Mouse (Mus musculus) heart, embryonic 10.5 days (tissue): ENCODE measurements around the gene Selp. TPM values are rescaled to one million over a fixed set of nuclear protein-coding genes. Genes with fewer than 3 reads are reported as not detected.

Source experiments
- DNase-seq: peaks from one replicate; pipeline ENCODE4 v3.0.0-alpha.2; 2017; ENCODE audit warnings: low spot score
- H3K27ac ChIP-seq: fragments of 300-500 bp; sonication (generic); 2 replicates; pipeline ENCODE4 v1.5.1; 2016; ENCODE audit warnings: mild to moderate bottlenecking
- H3K27me3 ChIP-seq: fragments of 300-500 bp; sonication (generic); 2 replicates; pipeline ENCODE4 v1.6.1; 2016; ENCODE audit warnings: mild to moderate bottlenecking; ENCODE audit not compliant: poor library complexity, insufficient read depth, severe bottlenecking
- H3K36me3 ChIP-seq: fragments of 300-500 bp; sonication (generic); 2 replicates; pipeline ENCODE4 v1.6.1; 2016; ENCODE audit warnings: mild to moderate bottlenecking, moderate library complexity
- H3K4me1 ChIP-seq: fragments of 300-500 bp; sonication (generic); 2 replicates; pipeline ENCODE4 v1.6.1; 2016; ENCODE audit warnings: mild to moderate bottlenecking
- H3K4me3 ChIP-seq: fragments of 300-500 bp; sonication (generic); 2 replicates; pipeline ENCODE4 v1.5.1; 2016; ENCODE audit warnings: mild to moderate bottlenecking, moderate library complexity
- H3K9me3 ChIP-seq: fragments of 300-500 bp; sonication (generic); 2 replicates; pipeline ENCODE4 v1.6.1; 2016; ENCODE audit warnings: mild to moderate bottlenecking, moderate library complexity
- WGBS: fragments of 180-500 bp; shearing (Covaris S2); methylation state at CpG from one replicate; pipeline ENCODE4 v1.1.7; 2016; 5-methylcytosine and 5-hydroxymethylcytosine counted together
- polyA plus RNA-seq: library from polyadenylated mRNA; unstranded; fragments of >200 nt; fragmentation: Nextera tagmentation; extraction: Ambion mirVana; gene quantifications from 2 replicates; pipeline ENCODE4 v1.2.1, GENCODE M21; 2016

Selp gene
- polyA plus RNA-seq, 1 experiment from 2014 or later = 0.13 TPM

DNA sequence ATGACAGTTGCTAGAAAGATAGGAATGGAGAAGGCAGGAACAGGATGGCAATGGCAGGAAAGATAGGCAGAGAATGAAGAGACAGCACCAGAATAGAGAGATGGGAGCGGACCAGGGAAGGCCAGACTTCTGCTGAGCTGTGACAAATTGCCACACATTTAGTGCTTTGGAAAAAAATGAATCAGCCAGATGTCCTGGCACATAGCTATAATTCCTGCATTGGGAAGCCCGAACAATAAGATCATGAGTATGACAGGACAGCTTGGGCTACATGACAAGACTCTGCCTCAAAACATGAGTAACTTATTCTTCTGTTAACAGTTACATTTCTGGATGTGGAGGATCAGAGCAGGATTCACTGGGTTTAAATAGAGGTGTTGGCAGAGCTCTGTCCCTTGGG lies 44.7 kb downstream of the Selp start:
- DNase-seq = no peak
- no peaks in the 10 kb centered on the region for H3K9me3 ChIP-seq
- WGBS = 84% methylated on average over 2 of the region's 2 CpGs
- no peaks in the 10 kb centered on the region for H3K36me3 ChIP-seq
- H3K4me3 ChIP-seq = no peak overlapping the region
- H3K4me1 ChIP-seq = no peaks in the 10 kb centered on the region
- H3K27me3 ChIP-seq = no peaks in the 10 kb centered on the region
- no peak overlapping the region for H3K27ac ChIP-seq

DNA sequence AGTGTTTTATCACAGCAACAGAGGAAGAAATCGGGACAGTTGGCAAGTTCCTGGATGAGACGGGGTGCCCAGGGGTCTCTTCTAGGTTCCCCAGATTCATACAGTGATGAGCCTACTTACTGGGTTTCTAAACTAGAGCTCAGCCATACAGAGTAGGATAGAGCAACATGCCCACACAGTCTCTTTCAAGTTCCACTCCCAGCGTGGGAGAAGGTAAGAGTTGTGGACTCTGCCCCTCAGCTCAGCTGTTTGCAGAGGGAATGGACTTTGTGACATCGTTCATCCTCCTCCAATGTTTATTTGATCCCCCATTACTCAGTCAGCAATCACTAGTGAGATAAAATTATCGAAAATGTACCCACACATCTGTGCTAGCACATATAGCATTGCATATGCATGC lies 47.7 kb downstream of the Selp start:
- no peak for DNase-seq
- WGBS = 75% methylated on average over 5 of the region's 5 CpGs
- no peaks in the 10 kb centered on the region for H3K27me3 ChIP-seq
- no peak overlapping the region for H3K27ac ChIP-seq
- H3K36me3 ChIP-seq = no peaks in the 10 kb centered on the region
- H3K4me3 ChIP-seq = no peak overlapping the region
- no peaks in the 10 kb centered on the region for H3K9me3 ChIP-seq
- no peaks in the 10 kb centered on the region for H3K4me1 ChIP-seq

DNA sequence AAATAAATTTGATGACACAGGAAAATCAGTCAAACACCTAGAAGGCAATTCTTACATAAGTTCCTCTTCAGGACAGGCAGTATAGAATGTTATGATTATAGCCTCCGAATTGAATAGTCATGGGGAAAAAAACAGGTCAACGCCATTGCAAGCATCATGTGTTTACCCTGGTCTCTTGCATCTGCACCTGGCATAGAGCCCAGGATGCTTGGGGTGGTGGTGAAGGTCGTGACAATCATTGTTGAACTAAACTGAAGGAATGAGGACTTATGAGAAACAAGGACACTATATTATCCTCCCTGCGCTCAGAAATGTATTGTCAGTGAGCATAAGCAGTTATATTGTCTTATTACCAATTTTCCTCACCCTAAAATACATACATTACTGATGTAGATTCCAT lies 53.8 kb downstream of the Selp start:
- Histone ChIP-seq H3K4me1 (no peaks in the 10 kb centered on the region), H3K4me3 (no peak overlapping the region), H3K27me3 (no peaks in the 10 kb centered on the region), H3K27ac (no peak overlapping the region), H3K36me3 (no peaks in the 10 kb centered on the region), H3K9me3 (no peaks in the 10 kb centered on the region)
- WGBS = 74% methylated on average over 4 of the region's 4 CpGs
- DNase-seq = no peak

DNA sequence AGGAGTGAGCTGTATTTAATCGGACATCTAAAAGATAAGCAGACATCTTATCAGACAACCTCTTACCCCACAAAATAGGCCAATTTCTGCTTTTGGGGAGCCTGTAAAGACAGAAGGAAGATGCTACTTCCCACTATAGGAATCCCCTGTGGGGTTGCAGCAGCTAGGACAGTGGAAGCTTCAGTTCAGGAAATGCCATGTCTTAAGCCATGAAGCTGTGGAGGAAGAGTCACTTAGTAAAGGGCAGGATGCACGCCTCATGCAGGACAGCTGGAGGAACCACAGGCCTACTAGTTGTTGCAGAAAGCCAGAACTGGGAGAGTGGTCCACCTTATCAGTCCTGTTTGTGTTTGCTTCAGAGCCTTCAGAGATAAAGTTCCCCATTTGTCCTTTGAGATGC lies 55.4 kb downstream of the Selp start:
- no peaks in the 10 kb centered on the region for H3K27me3 ChIP-seq
- H3K4me1 ChIP-seq = no peaks in the 10 kb centered on the region
- no peak overlapping the region for H3K4me3 ChIP-seq
- H3K36me3 ChIP-seq = no peaks in the 10 kb centered on the region
- WGBS = 37% methylated on average over 2 of the region's 2 CpGs
- no peak overlapping the region for H3K27ac ChIP-seq
- no peak for DNase-seq
- no peaks in the 10 kb centered on the region for H3K9me3 ChIP-seq

DNA sequence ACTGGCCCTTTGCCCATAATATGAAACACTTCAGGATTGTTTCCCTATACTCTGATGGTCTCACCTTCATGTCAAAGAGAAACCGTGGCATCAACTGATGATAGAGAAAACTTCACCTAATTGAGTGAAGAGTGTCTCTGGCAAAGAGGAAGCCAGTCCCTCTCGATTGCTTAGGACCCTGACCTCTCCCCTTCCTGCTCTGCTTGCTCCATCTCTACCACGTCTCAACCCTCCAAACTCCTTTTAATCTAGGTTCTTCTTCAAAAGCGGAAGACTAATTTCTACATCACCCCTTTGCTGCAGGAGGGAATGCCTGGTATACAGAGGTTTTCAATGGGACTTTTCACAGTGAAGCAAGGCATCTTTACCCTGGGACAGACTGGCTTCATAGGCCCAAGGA lies 58.1 kb downstream of the Selp start:
- no peaks in the 10 kb centered on the region for H3K4me1 ChIP-seq
- no peaks in the 10 kb centered on the region for H3K27me3 ChIP-seq
- no peak for DNase-seq
- no peak overlapping the region for H3K4me3 ChIP-seq
- H3K9me3 ChIP-seq = no peaks in the 10 kb centered on the region
- no peak overlapping the region for H3K27ac ChIP-seq
- 79% methylated on average over 4 of the region's 4 CpGs for WGBS
- no peaks in the 10 kb centered on the region for H3K36me3 ChIP-seq

DNA sequence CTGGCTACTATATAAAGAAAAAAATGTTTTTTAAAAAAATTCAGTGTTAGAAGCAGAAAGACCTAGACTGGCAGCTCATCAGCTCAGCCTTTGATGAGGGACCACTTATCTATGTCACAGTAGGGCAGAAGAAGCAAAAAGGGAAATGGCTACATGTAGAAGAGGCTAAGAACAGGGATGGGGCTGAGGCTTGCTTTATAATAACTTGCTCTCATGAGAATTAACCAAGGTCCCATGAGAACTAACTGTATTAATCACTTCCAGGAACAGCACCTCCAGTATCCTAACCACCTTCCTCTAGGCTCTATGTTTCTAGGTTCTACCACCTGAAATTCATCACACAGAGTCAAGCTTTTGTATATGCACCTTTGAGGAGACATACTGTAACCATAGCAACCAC lies 61.8 kb downstream of the Selp start:
- Histone ChIP-seq H3K9me3 (no peaks in the 10 kb centered on the region), H3K27me3 (no peaks in the 10 kb centered on the region), H3K4me1 (no peaks in the 10 kb centered on the region), H3K4me3 (no peak overlapping the region), H3K36me3 (no peaks in the 10 kb centered on the region), H3K27ac (no peak overlapping the region)
- DNase-seq = no peak

DNA sequence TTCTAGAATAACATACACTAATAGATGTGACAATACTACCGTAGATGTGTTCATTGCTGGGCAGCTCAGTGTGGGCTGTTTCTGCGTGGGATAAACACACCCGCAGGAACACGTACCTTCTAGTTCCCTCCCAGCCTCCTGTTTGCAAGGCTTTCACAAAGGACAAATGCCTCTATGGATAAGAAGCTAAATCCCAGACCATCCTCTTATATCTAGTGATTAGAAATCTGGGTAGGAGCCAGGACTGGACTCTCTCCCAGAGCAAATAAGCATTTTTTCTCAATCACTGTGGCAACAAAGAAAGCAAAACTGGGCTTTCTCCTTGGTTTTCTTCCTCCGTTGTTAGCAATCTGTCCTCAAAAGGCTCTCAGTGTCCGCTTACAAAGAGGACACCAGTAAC lies 63.4 kb downstream of the Selp start:
- Histone ChIP-seq H3K4me3 (no peak overlapping the region), H3K27me3 (no peaks in the 10 kb centered on the region), H3K4me1 (no peaks in the 10 kb centered on the region), H3K9me3 (no peaks in the 10 kb centered on the region), H3K36me3 (no peaks in the 10 kb centered on the region), H3K27ac (no peak overlapping the region)
- DNase-seq = no peak
- WGBS = 82% methylated on average over 6 of the region's 6 CpGs

DNA sequence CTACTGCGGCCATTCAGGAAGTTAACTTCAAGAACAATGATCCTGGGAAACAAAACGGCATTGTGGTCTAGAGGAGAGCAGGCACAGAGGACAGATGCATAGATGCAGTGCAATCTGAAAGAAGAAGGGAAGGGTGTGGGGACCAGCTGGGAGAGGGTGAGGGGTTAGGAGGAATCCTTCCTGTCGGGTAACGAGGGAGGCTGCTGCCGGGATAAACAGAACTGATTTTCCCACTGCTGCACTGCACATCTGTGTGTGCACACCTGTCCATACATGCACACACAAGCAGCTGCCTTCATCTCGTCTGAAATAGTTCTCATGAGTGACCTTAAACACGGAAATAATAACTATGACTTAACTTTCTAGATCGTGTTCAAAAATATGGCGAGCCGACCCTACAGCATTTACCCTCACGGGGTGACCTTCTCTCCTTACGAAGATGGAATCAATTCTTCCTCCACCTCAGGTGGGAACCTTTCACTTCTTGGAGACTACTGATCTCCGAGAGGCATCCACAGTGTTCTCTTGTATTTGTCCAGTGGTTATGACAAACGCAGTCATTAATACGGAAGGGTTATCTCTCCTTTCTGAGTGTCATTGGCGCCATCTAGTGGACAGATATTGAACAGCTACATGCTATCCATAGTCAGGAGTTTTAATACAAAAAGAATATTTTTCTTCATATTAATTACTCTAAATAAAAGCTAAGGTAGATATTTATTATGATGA lies 69.2 kb downstream of the Selp start:
- Histone ChIP-seq H3K27me3 (no peaks in the 10 kb centered on the region), H3K9me3 (no peaks in the 10 kb centered on the region), H3K36me3 (no peaks in the 10 kb centered on the region), H3K4me3 (peak overlapping the region; percentile 29; the same call in 1 of the 2 replicates), H3K27ac (no peak overlapping the region), H3K4me1 (no peaks in the 10 kb centered on the region)
- no peak for DNase-seq
- WGBS = 52% methylated on average over 16 of the region's 16 CpGs

DNA sequence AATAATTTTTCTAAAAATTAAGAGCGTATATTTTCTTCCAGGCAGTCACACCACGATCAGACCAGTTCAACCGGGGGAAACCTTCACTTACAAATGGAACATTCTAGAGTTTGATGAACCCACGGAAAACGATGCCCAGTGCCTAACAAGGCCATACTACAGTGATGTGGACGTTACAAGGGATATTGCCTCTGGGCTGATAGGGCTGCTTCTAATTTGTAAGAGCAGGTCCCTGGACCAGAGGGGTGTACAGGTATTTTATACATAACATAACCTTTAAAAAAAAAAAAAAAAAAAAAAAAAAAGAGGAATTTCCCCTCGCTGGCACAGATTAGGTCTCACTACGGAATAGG lies 69.8 kb downstream of the Selp start:
- no peak for DNase-seq

DNA sequence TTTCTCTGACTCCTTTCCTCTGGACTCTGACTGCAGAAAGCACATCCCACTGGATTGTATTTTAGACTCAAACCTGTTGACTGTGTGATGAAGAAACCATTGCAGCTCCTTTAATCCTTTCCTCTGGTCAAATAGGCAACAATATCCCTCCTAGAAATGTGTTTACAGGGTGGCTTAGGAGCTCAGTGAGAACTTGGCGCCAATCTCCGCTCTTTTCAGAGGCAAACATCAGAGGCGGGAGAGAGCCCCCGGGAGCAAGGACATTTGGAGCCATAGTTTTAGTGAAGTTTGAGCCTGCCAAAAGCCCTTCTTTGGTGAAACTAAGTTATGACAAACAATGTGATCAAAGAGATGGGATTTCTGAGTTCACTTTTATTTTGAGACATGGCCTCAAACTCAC lies 70.3 kb downstream of the Selp start:
- no peaks in the 10 kb centered on the region for H3K4me1 ChIP-seq
- no peak overlapping the region for H3K4me3 ChIP-seq
- WGBS = 62% methylated on average over 4 of the region's 4 CpGs
- H3K27me3 ChIP-seq = no peaks in the 10 kb centered on the region
- H3K9me3 ChIP-seq = no peaks in the 10 kb centered on the region
- H3K27ac ChIP-seq = no peak overlapping the region
- H3K36me3 ChIP-seq = no peaks in the 10 kb centered on the region
- DNase-seq = no peak

More for the DNA sequence above, 69.8 kb downstream of the Selp start:
- H3K36me3 ChIP-seq = no peaks in the 10 kb centered on the region
- 47% methylated on average over 8 of the region's 8 CpGs for WGBS
- no peaks in the 10 kb centered on the region for H3K9me3 ChIP-seq
- H3K27me3 ChIP-seq = no peaks in the 10 kb centered on the region
- H3K4me1 ChIP-seq = no peaks in the 10 kb centered on the region
- no peak overlapping the region for H3K4me3 ChIP-seq
- no peak overlapping the region for H3K27ac ChIP-seq

DNA sequence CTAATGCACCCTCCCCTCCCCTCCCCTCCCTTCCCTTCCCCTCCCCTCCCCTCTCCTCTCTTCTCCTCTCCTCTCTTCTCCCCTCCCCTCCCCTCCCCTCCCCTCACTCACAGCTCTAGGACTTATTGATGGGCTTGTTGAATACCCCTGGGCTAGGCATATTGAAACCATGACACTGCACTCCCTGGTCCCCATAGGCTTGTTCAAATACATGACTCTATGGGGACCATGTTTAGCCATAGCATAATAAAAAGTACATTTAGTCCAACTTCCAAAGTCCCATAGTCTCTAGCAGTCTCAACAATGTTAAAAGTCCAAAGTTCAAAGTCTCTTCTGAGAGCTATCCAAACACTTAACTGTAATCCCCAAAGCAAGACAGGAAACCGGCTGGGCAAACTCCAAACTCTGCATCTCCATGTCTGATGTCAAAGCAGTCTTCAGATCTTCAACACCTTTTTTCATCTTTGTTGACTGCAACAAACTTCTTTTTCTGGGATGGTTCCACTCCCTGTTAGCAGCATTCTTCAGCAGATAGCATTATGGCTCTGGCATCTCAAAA lies 72.0 kb downstream of the Selp start:
- 87% methylated on average over 1 of the region's 1 CpGs for WGBS
- Histone ChIP-seq H3K4me3 (no peak overlapping the region), H3K36me3 (no peaks in the 10 kb centered on the region), H3K4me1 (no peaks in the 10 kb centered on the region), H3K27me3 (no peaks in the 10 kb centered on the region), H3K27ac (no peak overlapping the region), H3K9me3 (no peaks in the 10 kb centered on the region)
- DNase-seq = no peak

DNA sequence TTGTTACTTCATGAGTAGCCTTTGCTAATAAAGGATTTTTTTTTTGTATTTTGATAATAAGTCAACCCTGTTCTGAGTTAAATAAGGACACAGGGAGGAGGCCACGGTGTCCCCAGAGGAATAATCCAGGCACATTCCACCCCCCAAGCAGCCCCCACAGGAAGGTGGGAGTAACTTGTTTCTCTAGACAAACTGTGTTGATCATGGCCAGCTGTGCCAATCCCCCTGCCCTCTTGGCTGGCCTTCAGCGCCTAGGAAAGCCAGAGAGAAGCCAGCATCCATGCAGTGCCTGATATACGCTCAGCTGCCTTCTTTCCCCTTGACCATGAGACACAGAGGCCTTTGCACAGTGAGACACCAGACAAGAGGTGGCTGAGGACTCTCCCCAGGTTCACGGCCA lies 84.5 kb downstream of the Selp start:
- H3K9me3 ChIP-seq = no peaks in the 10 kb centered on the region
- DNase-seq = no peak
- H3K4me1 ChIP-seq = no peaks in the 10 kb centered on the region
- H3K36me3 ChIP-seq = no peaks in the 10 kb centered on the region
- H3K27ac ChIP-seq = no peak overlapping the region
- H3K4me3 ChIP-seq = no peak overlapping the region
- no peaks in the 10 kb centered on the region for H3K27me3 ChIP-seq
- 79% methylated on average over 4 of the region's 4 CpGs for WGBS
